Mouse (Mus musculus): Measurements from ENCODE around the gene Nectin1.

The Nectin1 gene

DNA sequence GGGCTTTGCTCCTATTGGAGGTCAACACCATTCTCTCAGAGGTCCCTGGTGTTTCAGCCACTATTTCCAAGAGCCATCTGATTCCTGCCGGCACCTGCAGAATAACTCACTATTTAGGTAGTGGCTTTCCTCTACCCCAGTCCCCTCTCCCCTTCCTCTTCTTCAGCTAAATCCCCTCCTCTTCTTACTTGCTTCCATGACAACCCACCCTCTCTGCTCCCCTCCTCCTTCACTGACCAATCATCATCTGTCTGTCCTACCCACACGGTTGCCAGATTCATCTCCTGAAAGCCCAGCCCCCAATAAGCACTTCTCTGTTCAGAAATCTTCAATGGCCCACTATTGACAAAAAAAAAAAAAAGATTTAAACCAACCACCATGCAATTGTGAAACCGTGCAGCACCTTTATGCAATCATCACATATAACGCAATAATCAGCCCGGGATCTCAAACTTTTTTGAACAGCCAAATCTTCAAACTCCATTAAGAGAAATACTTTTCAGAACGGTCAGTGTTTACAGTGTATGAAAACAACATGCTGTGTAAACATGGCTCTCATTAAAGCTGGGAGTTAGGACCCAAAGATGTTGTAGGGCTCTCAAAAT lies 5.2 kb upstream of the Nectin1 start:
- DNase-seq (ENCODE audit: low read depth, low spot score), result no peak

GRCm38 (mm10) chr9:43741277-43741676 lies 2.5 kb upstream of the Nectin1 start:
- DNase-seq (ENCODE audit: low read depth, low spot score), result no peak

- no peak for DNase-seq (ENCODE audit: low read depth, low spot score)
Measured at GRCm38 (mm10) chr9:43742066-43742465, 1.7 kb upstream of the Nectin1 start.

GRCm38 (mm10) chr9:43742902-43743646 lies 710 bp upstream of the Nectin1 start:
- DNase-seq (ENCODE audit: low read depth, low spot score), result no peak

DNA sequence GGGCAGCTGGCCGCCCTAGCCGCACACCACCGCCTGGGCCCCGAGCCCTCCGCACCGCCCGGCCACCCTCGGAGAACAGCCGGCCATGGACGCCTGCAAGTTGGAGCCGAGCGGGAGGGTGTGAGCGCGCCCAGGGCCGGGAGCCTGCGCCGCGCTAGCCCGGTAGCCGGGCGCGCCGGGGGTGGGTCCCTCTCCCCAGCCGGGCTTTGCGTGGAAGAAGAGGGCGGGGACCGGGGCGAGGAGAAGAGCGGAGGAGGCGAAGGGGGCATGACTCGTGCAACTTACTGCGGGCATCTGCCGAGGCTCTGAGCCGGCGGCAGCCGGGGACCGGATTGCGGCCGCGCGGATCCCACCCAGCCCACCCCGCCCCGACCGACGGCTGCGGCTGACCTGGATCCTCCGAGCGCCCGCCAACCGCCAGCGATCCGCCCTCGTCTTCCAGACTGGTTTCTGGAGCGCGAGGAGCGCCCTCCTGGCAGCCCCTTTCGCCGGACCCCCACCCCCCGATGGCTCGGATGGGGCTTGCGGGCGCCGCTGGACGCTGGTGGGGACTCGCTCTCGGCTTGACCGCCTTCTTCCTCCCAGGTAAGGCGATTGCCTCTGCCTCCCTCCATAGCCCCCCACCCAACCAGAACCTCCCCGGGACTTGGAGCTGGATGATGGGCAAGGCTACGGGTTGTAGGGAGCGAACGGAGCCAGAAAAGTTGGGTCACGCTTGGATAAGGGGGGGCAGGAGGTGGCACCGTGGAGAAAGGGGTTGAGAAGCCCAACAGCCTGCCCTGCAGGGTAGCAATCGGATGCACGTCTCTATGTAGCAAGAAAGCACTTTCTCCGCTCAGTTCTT lies 576 bp downstream of the Nectin1 start:
- peak; percentile 49 for DNase-seq (ENCODE audit: low read depth, low spot score)

- DNase-seq (ENCODE audit: low read depth, low spot score), result no peak
Measured at GRCm38 (mm10) chr9:43745051-43745792, 1.4 kb downstream of the Nectin1 start.

DNA sequence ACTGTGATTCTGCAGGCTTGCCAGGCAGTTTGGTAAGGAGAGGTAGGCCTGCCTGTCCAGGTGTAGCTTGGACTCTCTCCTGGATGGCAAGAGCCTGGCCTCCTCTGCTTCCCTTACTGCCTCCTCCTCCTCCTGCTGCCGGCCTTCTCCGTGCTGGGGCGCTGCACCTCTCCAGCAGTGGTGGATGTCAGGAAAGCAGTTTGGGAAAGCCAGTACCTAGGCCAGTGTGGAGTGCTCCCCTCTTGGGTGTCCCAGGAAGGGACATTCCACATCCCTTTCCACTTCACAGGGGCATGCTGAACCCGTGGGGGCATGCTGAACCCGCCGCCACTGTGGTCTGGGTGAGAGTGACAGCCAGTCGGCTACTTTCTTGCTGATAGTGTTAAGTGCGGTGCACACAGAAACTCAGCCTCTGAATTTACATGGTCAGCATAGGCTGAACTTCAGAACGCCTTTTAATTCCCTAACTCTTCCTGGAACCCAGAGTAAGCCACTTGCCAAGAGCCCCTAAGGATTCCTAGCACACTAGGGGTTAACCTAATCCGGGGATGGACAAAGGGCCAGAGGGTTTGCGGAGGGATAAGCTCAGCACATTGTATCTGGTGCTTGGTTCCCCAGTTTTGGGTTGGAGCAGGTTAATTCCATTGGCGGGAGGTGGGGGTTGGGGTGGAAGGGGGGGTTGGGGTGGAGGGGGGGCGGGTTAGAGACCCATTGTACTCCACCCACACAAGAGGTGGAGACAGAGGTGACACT lies 2.3 kb downstream of the Nectin1 start:
- no peak for DNase-seq (ENCODE audit: low read depth, low spot score)

GRCm38 (mm10) chr9:43747710-43748109 lies 3.9 kb downstream of the Nectin1 start:
- no peak for DNase-seq (ENCODE audit: low read depth, low spot score)

GRCm38 (mm10) chr9:43748519-43748918 lies 4.7 kb downstream of the Nectin1 start:
- DNase-seq (ENCODE audit: low read depth, low spot score), result no peak

DNA sequence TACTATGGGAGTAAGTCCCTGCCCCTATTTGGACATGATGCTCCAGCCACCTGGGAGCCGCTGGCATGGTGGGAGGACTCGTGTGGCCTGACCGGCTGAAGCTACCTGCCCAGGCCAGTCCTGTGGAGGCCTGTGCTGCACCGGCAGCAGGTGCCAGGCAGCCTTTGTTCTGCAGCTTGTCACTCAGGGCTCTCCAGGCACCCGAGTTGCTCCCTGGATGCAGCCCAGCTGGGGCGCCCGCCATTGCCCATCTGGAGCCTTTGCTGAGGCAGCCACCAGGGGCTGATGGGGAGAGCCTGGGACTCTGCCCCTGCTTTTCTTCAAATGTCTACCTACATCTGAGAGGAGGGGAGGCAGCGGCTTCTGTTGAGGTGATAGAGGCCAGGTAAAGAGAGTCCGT lies 6.3 kb downstream of the Nectin1 start:
- DNase-seq (ENCODE audit: low read depth, low spot score), result no peak

GRCm38 (mm10) chr9:43751111-43751510 lies 7.3 kb downstream of the Nectin1 start:
- DNase-seq (ENCODE audit: low read depth, low spot score), result no peak

- DNase-seq (ENCODE audit: low read depth, low spot score), result no peak
Measured at GRCm38 (mm10) chr9:43753481-43753880, 9.7 kb downstream of the Nectin1 start.

GRCm38 (mm10) chr9:43754083-43754482 lies 10.3 kb downstream of the Nectin1 start:
- DNase-seq (ENCODE audit: low read depth, low spot score), result no peak

DNA sequence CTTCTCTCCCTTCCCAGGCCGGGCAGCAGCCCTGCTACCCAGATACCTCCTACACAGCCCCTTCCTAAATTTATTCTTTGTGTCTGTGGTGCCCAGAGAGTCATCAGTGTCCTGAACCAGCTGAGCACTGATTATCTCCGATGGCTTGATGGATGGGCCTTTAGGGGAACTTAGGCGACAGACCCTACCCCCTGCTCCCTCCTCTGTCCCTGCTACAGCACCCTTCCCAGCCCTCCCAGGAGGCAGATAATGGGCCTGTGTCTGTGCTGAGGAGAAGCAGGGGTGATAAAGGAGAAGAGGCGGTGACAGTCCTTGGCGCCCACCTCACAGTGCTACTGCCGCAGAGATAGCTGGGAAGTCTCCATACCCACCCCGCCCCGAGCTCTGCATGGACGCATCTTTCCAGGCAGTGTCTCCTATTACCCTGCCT lies 11.0 kb downstream of the Nectin1 start:
- DNase-seq (ENCODE audit: low read depth, low spot score), result no peak

- DNase-seq (ENCODE audit: low read depth, low spot score), result no peak
Measured at GRCm38 (mm10) chr9:43755464-43755863, 11.7 kb downstream of the Nectin1 start.

GRCm38 (mm10) chr9:43755928-43756327 lies 12.1 kb downstream of the Nectin1 start:
- DNase-seq (ENCODE audit: low read depth, low spot score), result no peak

- no peak for DNase-seq (ENCODE audit: low read depth, low spot score)
Measured at GRCm38 (mm10) chr9:43757225-43757624, 13.4 kb downstream of the Nectin1 start.

- no peak for DNase-seq (ENCODE audit: low read depth, low spot score)
Measured at GRCm38 (mm10) chr9:43757972-43758965, 14.5 kb downstream of the Nectin1 start.

DNA sequence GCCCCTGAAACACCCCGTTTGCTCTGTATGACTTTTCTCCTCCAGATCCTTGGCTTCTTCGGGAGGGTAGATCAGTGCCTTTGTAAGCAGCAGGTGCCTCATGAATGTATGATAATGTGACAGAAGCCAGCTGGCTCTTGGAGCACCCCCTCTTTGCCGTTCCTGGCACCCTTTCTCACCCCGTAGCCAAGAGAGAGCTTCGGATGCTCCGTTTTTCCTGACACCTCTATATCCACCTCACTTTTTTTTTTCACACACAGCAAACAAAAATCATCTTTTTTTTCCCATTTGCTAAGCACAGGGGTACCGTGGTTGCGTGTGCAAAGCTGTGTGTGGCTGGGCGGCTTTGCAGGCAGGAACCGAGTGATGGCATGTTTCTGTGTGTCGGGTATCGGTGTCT lies 16.3 kb downstream of the Nectin1 start:
- no peak for DNase-seq (ENCODE audit: low read depth, low spot score)

Measured in retina, postnatal 7 days (tissue).